Mouse (Mus musculus) heart, embryonic 15.5 days (tissue): ENCODE measurements at regions not wholly inside any gene's neighbourhood (a gene's known extent, or its start where the extent isn't known, plus 50 kb on each side); places are given as distances from the start of the nearest gene placed in this dataset.
A peak's percentile ranks its signal among the peaks of the same experiment; 100 is the strongest.

Experiments
- ATAC-seq: fragments of 200-750 bp; cut with Nextera tagmentation; replicated peaks from 2 replicates; pipeline ENCODE4 v1.8.0; 2017; ENCODE audit warnings: low read depth, moderate TSS enrichment; ENCODE audit not compliant: insufficient number of reproducible peaks, insufficient read depth, low FRiP score
- H3K27ac ChIP-seq: fragments of 300-500 bp; sonication (generic); 2 replicates; pipeline ENCODE4 v1.5.1; 2015; ENCODE audit warnings: mild to moderate bottlenecking, inconsistent platforms
- H3K27me3 ChIP-seq: fragments of 300-500 bp; sonication (generic); 2 replicates; pipeline ENCODE4 v1.6.1; 2015; ENCODE audit warnings: inconsistent platforms
- H3K36me3 ChIP-seq: fragments of 300-500 bp; sonication (generic); 2 replicates; pipeline ENCODE4 v1.6.1; 2015; ENCODE audit warnings: mild to moderate bottlenecking, inconsistent platforms
- H3K4me1 ChIP-seq: fragments of 300-500 bp; sonication (generic); replicated peaks from 2 replicates; pipeline ENCODE4 v1.6.1; 2015; ENCODE audit warnings: inconsistent platforms
- H3K4me2 ChIP-seq: fragments of 300-500 bp; sonication (generic); 2 replicates; pipeline ENCODE4 v1.6.1; 2015; ENCODE audit warnings: inconsistent platforms, mild to moderate bottlenecking, moderate library complexity
- H3K4me3 ChIP-seq: fragments of 300-500 bp; sonication (generic); 2 replicates; pipeline ENCODE4 v1.5.1; 2015; ENCODE audit warnings: mild to moderate bottlenecking, inconsistent platforms
- H3K9ac ChIP-seq: fragments of 300-500 bp; sonication (generic); 2 replicates; pipeline ENCODE4 v1.6.1; 2015; ENCODE audit warnings: mild to moderate bottlenecking, inconsistent platforms
- H3K9me3 ChIP-seq: fragments of 300-500 bp; sonication (generic); replicated peaks from 2 replicates; pipeline ENCODE4 v1.6.1; 2016; ENCODE audit warnings: inconsistent platforms
- WGBS: fragments of 180-500 bp; shearing (Covaris S2); methylation state at CpG from one replicate; pipeline ENCODE4 v1.1.7; 2015; ENCODE audit warnings: mixed read lengths; 5-methylcytosine and 5-hydroxymethylcytosine counted together

DNA sequence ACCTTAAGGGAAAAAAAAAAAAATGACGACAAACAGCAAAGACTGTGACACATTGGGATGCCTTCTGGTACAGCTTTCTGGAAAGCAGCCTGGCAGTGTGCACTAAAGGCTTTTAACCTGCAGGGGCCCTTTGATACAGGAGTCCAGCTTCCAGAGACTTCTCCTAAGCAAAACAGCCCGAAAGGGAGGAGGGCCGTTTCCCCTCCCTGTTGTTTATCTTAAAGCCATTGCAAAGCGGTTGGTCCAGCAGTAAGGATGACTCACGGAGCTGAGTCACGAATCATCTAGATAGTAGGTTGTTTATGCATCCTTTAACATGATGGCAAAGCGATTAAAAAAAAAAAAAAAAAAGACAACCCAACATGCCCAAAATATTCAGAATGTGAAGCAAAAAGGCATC is 70.4 kb upstream of the Rap1b start:
- Histone ChIP-seq H3K4me3 (no peak overlapping the region), H3K27ac (no peak overlapping the region), H3K9me3 (no peaks in the 10 kb centered on the region), H3K4me2 (no peak overlapping the region), H3K27me3 (no peaks in the 10 kb centered on the region), H3K9ac (no peak overlapping the region), H3K4me1 (no peaks in the 10 kb centered on the region), H3K36me3 (no peaks in the 10 kb centered on the region)
- WGBS: 40% methylated on average over 7 of the region's 7 CpGs
- no peak for ATAC-seq

DNA sequence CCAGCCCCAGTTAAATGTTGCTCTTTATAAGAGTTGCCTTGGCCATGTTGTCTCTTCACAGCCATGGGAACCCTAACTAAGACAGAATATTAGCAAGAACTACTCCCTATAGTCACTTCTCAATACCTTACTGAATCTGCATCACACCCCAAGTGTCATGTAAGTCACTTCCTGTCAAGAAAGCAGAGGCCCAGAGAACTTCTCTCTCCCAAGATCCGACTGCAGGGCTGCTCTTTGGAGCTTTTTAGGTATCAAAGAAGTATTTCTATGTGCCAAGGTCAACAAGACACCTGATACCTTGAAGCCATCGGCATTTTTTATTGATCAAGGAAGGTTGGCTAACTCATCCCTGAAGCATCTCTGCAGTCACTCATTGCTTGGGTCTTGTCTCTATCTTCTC is 72.0 kb upstream of the Rap1b start:
- no peak for ATAC-seq
- Histone ChIP-seq H3K4me1 (no peaks in the 10 kb centered on the region), H3K36me3 (no peaks in the 10 kb centered on the region), H3K4me2 (no peak overlapping the region), H3K9ac (no peak overlapping the region), H3K9me3 (no peaks in the 10 kb centered on the region), H3K27ac (no peak overlapping the region), H3K27me3 (no peaks in the 10 kb centered on the region), H3K4me3 (no peak overlapping the region)
- WGBS: 77% methylated on average over 2 of the region's 2 CpGs

DNA sequence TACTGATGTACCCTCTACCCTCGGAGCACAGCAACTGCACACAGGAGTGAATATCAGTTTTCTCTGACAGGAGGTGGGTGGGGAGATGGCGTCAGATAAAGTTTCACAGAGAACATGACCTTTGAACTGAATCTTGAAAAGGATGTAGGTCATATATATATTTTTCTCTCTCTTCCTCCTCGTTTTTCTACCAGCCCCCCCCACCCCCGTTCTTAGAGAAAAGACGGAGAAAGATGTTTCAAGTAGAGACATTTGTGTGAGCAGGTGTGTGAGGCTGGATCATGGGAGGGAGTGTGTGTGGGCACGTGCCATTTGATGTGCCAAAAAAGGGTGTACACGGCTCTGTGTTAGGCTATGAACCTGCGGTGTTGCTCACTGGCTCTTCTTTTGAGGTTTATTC is 72.8 kb upstream of the Rap1b start:
- Histone ChIP-seq H3K4me3 (no peak overlapping the region), H3K36me3 (no peaks in the 10 kb centered on the region), H3K4me1 (no peaks in the 10 kb centered on the region), H3K27me3 (no peaks in the 10 kb centered on the region), H3K27ac (no peak overlapping the region), H3K9ac (no peak overlapping the region), H3K4me2 (no peak overlapping the region), H3K9me3 (no peaks in the 10 kb centered on the region)
- WGBS: 68% methylated on average over 8 of the region's 8 CpGs
- no peak for ATAC-seq

DNA sequence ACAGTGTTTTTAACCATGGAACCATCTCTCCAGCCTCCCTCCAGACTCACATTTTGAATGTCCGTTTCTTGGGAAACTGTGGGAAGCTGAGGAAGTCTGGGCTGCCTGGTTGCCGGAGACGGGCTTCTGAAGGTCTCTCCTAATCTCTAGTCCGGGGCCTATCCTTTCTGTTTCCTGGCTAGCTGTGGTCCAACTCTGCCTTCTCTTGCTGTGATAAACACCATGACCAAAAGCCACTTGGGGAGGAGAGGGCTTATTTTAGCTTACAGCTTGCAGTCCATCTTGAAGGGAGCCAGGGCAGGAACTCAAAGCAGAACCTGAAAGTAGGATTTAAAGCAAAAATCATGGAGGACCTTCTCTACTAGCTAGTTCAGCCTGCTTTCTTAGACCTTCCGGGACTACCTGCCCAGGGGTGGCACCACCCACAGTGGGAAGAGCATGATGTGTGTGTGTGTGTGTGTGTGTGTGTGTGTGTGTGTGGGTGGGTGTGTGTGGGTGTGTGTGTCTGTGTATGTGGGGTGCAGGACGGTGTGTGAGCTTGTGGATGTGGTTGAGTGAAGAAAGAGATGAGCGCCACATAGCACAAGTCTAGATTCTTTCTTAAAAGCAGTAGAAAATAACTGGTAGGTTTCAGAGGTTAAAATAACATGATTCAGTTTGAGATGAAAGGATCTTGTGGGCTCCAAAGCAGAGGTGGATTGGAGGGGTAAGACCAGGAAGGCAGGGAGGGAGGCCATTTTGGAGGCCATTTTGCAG is 73.5 kb upstream of the Rap1b start:
- ATAC-seq: no peak
- Histone ChIP-seq H3K4me3 (no peak overlapping the region), H3K9ac (no peak overlapping the region), H3K27me3 (no peaks in the 10 kb centered on the region), H3K4me2 (no peak overlapping the region), H3K36me3 (no peaks in the 10 kb centered on the region), H3K27ac (no peak overlapping the region), H3K4me1 (no peaks in the 10 kb centered on the region), H3K9me3 (no peaks in the 10 kb centered on the region)
- WGBS: 74% methylated on average over 7 of the region's 7 CpGs

DNA sequence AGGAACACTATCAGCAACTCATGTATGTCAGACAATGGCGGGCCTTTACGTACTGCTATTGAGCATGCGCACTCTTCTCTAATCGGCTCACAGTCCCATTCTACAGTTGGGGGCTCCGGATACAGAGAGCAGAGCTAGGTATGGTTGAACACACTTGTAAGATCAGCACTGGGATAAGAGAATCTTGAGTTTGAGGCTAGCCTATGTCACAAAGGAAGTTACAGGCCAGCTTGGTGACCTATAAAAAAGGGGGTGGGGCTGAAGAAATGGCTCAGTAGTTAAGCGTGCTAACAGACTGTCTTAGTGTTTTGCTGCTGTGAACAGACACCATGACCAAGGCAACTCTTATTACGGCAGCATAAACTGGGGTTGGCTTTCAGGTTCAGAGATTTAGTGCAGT is 79.4 kb upstream of the Rap1b start:
- Histone ChIP-seq H3K27me3 (no peaks in the 10 kb centered on the region), H3K4me3 (no peak overlapping the region), H3K9me3 (no peaks in the 10 kb centered on the region), H3K36me3 (no peaks in the 10 kb centered on the region), H3K9ac (no peak overlapping the region), H3K4me1 (no peaks in the 10 kb centered on the region), H3K27ac (no peak overlapping the region), H3K4me2 (no peak overlapping the region)
- ATAC-seq: no peak
- WGBS: 96% methylated on average over 7 of the region's 7 CpGs

DNA sequence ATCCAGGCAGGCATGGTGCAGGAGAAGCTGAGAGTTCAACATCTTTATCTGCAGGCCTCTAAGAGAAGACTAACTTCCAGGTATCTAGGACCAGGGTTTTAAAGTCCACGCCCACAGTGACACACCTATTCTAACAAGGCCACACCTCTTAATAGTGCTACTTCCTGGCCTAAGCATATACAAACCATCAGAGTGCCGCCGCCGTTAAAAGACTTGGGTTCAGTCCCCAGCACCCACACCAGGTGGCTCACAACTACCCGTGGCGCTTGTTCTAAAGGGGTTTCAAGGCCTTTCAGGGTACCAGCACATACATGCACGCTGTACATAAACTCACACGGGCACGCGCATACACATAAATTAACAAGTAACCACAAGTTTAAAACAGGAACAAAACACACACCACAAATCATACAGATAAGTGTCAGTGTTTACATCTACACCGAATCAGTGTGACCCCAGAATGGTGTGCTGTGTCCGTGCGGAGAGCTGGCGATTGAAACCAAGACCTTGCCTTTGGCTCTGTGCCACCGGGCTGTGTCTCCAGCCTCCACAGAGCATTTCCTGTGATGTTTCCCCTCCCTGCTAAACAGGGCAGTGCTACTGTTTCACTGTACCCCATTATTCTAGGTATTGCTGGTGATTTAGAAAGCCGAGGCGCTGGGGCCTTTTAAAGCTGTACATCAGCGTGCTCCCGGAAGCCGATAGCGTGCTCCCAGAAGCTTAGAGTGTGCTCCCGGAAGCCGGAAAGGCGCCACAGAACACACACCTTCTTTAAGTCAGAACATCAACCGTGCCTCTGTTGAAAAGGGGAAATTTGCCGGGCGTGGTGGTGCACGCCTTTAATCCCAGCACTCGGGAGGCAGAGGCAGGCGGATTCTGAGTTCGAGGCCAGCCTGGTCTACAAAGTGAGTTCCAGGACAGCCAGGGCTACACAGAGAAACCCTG is 80.0 kb upstream of the Rap1b start:
- Histone ChIP-seq H3K9me3 (no peaks in the 10 kb centered on the region), H3K9ac (no peak overlapping the region), H3K4me2 (no peak overlapping the region), H3K36me3 (no peaks in the 10 kb centered on the region), H3K27me3 (no peaks in the 10 kb centered on the region), H3K27ac (no peak overlapping the region), H3K4me3 (no peak overlapping the region), H3K4me1 (no peaks in the 10 kb centered on the region)
- no peak for ATAC-seq
- WGBS: 88% methylated on average over 31 of the region's 31 CpGs

DNA sequence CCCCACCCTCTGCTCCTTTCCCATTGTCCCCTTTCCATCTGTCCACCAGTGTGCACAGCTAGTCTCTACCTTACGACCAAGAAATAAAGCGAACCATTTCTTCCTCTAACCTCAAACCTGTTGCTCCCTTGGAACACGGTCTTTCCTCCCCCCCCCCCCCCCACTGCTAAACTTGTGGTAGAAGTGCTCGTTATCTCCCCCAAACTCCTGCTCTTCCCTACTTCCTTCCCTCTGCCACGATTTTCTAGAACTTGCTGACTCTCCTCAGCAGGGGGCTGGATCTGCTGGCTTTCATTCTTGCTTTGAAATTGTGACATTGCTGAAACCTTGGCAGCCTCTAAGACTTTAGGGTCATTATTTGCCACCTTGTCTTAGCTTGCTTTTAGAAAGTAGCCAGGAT is 83.2 kb upstream of the Rap1b start:
- H3K36me3 ChIP-seq: no peaks in the 10 kb centered on the region
- H3K9me3 ChIP-seq: no peaks in the 10 kb centered on the region
- no peak overlapping the region for H3K4me2 ChIP-seq
- no peak overlapping the region for H3K27ac ChIP-seq
- H3K4me1 ChIP-seq: no peaks in the 10 kb centered on the region
- ATAC-seq: no peak
- H3K4me3 ChIP-seq: no peak overlapping the region
- WGBS: 42% methylated on average over 5 of the region's 5 CpGs
- no peak overlapping the region for H3K9ac ChIP-seq
- H3K27me3 ChIP-seq: no peaks in the 10 kb centered on the region

DNA sequence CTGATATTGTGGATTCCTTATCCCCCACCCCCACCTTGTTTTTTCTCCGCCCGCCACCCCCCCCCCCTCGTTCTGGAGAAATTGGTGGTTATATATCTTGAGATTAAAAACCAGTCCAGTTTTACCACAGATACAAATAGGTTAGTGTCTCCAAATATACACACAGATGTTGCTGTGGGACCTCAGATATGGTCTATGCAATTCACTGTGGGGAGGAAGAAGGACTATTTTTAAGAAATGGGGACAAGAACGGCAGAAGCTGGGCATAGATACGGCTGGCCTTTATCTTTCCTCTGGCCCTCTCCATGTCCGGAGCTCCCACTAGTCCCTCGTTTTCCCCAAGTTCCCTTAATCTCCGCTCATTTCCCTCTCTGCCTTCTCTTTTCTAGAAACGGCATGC is 89.0 kb upstream of the Rap1b start:
- Histone ChIP-seq H3K27me3 (no peaks in the 10 kb centered on the region), H3K27ac (no peak overlapping the region), H3K9ac (no peak overlapping the region), H3K36me3 (no peaks in the 10 kb centered on the region), H3K4me2 (no peak overlapping the region), H3K4me3 (no peak overlapping the region), H3K9me3 (no peaks in the 10 kb centered on the region), H3K4me1 (peaks cover 11% of the 10 kb centered on the region)
- ATAC-seq: no peak
- WGBS: 59% methylated on average over 9 of the region's 9 CpGs

DNA sequence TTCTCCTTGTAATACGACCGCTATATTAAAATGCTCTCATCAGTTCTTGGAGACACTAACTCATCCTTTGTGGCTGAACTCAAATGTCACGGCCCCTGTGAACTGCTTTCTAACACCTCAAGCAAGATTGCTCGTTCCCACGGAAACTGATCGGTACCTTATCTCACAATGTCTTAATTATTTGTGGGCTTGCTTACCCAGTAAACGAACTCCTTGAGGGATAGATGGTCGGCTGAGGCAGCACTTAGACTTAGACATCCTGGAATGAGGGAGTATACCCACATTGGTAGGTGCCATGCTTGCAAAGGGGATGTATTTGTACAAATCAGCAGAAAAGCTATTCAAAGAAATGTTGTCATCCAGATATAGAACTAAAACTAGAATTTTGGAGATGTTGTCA is 92.9 kb upstream of the Rap1b start:
- 59% methylated on average over 8 of the region's 8 CpGs for WGBS
- Histone ChIP-seq H3K27ac (no peak overlapping the region), H3K9me3 (no peaks in the 10 kb centered on the region), H3K4me1 (peaks cover 30% of the 10 kb centered on the region), H3K9ac (no peak overlapping the region), H3K27me3 (no peaks in the 10 kb centered on the region), H3K36me3 (no peaks in the 10 kb centered on the region), H3K4me2 (no peak overlapping the region), H3K4me3 (no peak overlapping the region)
- no peak for ATAC-seq

DNA sequence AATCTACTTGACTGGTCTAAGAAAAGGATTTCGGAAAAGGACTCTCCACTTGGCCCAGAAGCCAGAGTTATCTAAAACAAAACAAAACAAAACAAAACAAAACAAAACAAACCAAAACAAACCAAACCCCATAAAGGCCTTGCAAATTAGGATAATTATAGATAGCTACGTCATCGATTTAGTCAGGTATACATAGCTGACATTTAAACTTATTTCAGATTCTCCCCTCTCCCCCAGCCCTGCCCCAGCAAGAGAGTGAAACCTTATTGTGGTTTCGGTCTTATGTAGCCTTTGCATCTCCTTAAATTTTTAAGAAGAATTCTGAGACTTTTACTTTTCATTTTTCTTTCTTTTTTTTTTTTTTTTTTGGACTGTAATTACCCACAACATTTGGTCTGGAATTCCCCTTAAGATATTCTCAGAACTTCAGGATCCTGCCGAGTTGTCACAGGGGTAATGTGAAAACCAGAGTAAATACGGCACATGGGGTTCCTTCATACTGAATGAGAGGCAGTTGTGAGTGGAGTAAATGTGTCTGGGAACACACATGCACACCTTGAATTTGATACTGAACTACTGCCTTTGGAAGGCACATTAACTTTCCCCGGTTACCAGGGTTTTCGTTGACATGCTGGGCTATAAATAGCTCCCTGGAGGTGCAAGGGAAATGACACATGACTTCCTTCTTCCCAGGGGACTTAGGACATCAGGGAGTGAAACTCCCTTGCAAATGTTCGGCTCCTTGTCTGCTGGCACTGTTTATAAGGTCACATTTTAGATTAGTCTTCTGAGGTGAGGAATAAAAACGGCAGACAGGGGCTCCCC is 94.8 kb upstream of the Rap1b start:
- peak overlapping the region; percentile 71 for H3K27ac ChIP-seq
- H3K4me2 ChIP-seq: peak overlapping the region; percentile 49
- no peak overlapping the region for H3K9ac ChIP-seq
- no peak; the same call in 1 of the 2 replicates for ATAC-seq
- 32% methylated on average over 10 of the region's 10 CpGs for WGBS
- H3K36me3 ChIP-seq: no peaks in the 10 kb centered on the region
- no peak overlapping the region for H3K4me3 ChIP-seq
- no peaks in the 10 kb centered on the region for H3K27me3 ChIP-seq
- H3K4me1 ChIP-seq: peaks cover 30% of the 10 kb centered on the region
- no peaks in the 10 kb centered on the region for H3K9me3 ChIP-seq

DNA sequence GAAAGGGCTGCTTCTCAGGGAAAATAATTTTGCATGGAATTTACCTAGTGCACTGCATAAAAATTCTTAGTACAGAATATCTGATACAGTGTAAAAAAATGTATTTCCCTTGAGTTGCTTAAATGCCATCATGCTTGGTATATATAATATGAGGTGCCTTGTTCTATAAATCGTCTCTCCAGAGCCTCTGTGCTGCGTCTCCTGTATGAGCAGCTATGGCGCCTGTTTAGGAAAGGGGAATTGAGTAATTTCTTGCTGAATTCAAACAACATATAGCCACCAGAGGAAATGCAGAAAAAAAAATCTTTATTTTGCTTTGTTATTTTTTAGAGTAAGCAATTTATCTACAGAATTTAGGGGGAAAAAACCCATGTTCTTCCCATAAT is 95.4 kb upstream of the Rap1b start:
- no peak for ATAC-seq
- Histone ChIP-seq H3K36me3 (no peaks in the 10 kb centered on the region), H3K27me3 (no peaks in the 10 kb centered on the region), H3K4me3 (no peak overlapping the region), H3K9me3 (no peaks in the 10 kb centered on the region), H3K27ac (peak overlapping the region; percentile 71), H3K9ac (no peak overlapping the region), H3K4me1 (peaks cover 30% of the 10 kb centered on the region), H3K4me2 (peak overlapping the region; percentile 49)
- 56% methylated on average over 3 of the region's 3 CpGs for WGBS
